Mouse (Mus musculus) right cerebral cortex, postnatal 14 days (tissue): Measurements from ENCODE around the gene Tmc5.

ENCODE experiments used
- DNase-seq: peaks from one replicate; pipeline ENCODE4 v3.0.0; 2022

Tmc5 gene

DNA sequence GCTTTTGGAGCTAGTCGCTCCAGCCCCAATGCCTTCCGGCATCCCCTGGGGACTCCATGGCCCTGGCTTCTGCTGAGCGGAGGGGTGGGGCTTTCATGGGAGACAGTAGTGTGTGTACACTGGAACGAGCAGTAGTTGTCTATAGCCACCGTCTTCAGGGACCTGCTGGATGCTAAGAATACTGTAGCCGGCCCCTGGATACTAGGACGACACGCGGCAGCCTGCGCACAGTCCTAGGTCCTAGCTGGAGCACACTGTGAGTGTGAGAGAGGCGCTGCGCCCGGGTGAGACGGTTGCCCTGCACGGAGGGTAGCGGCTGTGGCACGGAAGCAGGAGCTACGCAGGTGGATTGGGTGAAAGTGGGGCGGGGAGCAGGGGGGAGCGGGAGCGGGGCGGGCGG is at the start of gene Tmc5:
Gene Tmc5 (plus strand): TSS at position 97 of the 400 bp plus-strand sequence.
- no peak for DNase-seq

DNA sequence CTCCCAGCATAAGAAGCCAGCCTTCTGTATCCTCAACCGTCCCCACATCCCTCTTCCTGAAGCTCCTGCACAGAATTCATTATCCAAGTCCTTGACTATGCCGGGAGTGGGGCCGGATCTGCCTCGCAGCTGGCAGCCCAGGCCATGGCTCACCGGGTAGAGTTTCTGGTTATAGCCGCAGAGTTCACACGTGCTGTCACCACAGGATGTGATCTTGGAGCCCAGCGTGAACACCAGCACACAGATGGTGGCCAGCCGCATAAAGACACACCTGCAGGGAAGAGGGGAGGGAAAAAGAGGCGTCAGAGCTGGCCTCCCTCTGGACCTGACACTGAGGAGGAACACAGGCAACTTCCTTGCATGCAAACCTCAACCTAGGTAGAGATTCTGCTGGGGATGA is 49.6 kb upstream of the Tmc5 start:
- DNase-seq = no peak

DNA sequence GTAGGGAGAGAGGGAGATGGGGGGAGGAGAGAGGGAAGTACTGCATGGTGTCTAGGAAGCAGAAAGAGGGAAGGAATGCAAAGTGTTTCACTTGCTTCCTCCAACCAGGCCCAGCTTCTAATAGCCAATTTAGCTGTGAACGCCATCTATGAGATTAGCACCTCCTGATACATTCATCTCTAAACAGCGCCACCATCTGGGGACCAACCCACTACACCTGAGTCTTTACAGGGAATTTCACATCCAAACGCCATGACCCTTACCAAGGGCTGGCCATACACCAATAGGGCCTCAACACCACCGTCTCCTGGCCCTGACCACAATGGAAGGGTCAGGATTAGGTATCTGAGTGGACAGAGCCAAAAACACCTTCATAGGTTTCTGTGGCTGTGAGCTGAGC is 43.2 kb upstream of the Tmc5 start:
- no peak for DNase-seq

DNA sequence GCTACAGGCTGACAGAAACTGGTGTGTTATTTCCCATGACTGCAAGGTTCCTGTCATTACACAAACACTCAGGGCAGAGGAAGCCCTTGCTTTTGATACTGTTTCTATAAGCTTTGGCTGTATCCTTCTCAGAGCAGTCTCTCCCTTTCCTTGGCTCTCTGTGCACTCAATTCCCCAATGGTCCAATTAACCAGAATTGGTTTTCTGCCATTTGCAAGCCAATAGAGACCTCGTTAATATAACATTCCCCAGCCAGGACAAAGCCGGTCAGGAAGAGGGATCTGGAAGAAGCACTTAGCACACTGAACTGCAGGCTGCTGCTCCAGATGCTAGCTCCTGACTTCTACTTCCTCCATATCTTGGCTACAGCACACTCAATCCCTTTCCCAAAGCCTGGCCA is 42.8 kb upstream of the Tmc5 start:
- no peak for DNase-seq

DNA sequence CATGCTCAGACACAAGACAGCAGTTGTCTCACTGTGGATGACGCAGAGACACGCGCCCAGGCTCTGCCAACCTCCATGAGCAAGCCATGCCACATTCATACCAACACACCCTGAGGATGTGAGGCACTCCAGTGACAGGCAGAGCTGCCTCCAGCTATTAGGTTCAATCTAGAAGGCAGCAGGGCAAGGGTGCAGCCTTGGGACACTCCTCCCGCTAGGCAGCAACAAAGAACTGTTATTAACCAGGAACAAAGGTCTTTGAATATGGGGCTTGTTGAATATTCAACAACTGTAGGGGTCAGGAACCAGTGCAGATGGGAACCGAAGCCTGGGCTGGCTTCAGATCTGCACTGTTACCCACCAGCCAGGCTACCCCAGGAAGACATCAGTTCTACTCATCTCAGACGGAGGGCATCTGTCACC is 28.0 kb upstream of the Tmc5 start:
- DNase-seq = no peak

DNA sequence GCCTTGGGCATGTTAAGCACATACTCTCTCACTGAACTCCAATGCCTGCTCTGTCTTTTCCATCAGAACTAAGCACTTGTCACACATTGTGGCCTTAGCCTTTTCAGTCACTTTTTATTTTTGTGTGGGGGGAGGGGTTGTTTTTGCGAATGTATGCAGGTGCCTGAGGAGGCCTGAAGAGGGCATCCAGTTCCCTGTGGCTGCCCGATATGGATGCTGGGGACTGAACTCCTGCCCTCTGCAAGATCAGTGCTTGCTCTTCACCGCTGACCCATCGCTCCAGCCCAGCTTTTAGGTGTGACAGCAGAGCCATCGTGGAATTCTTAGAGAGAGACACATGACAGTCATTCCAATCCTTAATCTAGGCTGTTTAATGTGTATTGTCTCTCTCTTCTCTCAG is 25.7 kb upstream of the Tmc5 start:
- DNase-seq = no peak

DNA sequence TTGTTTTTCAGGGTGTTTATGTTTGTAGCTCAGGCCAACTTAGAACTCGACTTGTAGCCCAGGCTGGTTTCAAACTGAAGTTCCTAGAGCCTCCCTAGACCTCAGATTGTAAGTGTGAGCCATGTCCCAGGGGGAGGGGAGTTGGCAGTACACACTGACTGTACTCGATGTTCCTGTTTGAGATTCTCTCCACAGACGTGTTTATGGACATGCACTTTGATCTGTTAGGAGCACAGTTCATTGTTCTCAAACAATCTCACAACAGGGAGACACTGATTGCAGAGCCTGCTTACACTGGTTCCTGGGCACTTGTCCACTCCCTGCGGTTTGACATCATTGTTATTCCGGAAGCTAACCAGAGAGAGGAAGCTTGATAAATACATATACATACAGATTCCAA is 25.1 kb upstream of the Tmc5 start:
- DNase-seq = no peak

DNA sequence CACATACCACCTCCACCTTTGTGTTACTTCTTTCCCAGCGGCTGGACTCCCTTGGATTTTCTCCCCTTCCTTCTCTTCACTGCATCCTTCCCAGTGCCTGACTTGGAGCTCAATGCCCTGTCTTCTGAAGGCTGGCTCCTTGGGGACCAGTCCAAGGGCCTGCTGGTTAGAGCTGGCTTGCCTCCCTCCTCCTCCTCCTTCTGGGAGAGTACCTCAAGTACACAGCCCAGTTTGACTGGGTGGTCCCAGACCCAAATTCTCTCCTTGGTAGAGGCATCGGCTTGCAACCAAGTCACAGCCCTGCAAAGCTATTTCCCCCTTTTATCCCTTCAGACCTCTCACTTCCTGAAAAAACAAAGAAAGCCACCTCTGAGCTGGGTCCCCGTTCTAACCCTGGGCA is 18.8 kb upstream of the Tmc5 start:
- no peak for DNase-seq

DNA sequence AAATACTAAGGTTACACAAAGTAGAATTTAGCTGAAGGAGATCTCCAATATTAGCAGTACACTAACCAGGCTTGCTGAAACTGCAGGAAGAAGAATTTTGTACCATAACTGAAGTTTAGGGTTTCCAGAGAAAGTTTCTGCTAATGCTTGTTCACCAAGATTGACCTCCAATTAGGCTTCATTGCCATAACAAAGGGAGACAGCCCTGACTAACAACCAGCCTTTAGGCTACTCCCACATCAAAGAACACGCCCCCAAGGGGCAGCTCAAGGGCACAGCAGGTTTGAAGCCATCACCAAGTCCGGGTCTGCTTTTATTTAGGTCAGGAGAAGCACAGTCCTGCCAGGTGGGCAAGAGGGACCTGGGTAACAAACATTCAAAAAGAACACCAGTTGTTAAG is 17.2 kb upstream of the Tmc5 start:
- no peak for DNase-seq

DNA sequence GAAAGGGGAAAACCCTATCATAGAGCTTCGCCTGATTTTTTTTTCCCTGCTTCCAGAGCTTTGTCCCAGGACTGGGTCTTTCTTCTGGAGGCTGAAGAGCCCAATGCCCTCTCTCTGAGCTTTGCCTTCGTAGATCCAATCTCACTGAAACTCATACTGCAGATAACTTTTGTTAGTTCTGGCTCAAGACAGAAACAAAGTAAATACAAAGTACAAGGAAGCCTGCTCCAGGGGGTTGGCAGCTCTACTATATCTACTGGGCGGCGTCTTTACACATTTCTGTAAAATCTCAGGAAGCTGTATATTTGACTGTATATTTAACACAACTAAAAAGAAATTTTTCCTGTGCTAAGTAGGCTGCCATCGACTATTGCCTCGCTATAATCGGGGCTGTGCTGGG is 13.3 kb upstream of the Tmc5 start:
- DNase-seq = no peak

DNA sequence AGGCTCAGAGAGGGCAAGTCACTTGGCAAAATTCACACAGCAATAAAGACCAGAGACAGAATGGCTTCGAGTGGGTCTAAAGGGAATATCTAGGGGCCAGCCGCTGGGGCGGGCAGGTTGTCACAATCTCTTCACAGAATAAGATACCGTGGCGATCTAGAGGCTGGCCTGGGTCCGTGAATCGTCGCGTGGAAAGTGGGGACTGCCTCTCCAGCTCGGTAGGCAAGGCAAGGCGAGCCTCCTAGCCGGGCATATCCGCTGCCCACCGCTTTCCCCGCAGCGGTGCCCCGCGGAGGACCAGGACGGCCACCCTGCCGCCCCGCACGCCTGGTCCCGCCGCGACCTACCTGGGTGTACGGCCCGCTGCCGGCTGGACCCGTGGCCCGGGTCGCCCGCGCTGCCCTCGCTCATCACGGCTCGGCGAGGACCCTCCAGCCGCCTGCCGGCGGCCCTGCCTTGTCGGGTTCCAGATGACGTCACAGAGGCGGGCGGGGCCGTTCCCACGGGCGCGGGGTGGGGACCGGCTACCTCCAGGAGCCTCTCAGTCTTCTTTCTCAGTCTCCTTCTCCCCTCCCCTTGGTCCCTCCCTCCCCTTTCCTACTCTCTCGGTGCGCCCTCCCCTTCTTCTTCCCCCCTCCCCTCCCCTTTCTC is 12.7 kb upstream of the Tmc5 start, which contains the start of gene Tmc7:
Gene Tmc7 (minus strand): TSS at position 480 of the 651 bp plus-strand sequence.
- peak; percentile 87 for DNase-seq

DNA sequence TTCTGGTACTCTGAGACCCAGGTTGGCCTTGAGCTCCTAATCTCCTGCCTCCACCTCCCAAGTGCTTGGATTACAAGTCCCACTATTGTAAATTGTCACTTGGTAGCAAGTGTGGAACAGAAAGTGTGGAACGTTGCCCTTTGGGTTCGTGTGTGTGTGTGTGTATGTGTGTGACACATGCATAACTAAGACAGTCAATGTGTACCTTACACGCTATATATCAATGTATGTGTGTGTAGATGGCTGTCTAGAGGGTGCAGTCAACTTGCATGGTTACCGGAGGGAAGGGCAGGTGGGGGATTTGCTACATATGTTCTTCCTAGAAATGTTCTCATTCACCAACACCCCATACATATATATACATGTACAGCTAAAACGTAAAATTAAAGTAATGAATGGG is 12.2 kb upstream of the Tmc5 start:
- DNase-seq = no peak

DNA sequence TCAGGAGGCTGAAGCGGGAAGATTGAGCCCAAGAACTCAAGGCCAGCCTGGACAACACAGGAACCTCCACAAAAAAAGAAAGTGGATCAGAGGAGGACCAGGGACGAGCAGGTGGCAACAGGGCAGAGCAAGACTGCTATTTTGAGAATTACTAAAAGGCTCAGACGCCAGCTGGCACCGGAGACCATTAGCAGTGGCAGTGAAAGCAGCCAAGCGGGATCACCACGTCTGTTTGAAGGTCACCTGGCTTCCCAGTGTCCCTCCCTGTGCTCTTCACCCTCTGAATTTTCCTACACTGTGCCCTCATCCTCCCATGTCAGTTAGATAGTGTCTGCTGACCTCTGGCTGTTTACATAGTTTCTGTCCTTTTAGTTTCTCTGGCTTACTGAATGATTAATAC is 11.2 kb upstream of the Tmc5 start:
- no peak for DNase-seq

DNA sequence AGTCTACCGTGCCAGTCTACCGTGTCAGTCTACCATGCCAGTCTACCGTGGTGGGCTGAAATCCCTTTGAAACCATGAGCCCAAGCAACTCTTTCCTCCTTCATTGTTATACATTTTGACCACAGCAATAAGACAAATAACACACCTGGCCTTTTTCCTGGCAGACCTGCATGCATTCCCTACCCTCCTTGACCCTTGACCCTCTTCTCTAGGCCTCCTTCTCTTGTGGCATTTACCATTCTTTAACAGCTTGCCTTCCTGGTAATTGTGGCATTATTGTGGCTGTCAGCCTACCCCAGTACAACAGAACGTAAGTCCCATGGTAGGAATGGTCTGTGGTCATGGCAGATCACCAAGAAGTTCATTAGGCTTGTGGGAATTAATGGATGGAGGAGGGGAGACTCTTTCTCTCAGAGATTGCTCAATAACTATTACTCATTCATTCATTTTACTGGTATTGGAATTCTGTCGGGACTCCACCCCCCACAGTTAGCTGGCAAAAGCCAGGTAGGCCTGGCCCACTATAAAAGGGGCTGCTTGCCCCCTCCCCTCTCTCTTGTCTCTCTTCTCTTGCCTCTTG is 6.3 kb upstream of the Tmc5 start:
- no peak for DNase-seq

DNA sequence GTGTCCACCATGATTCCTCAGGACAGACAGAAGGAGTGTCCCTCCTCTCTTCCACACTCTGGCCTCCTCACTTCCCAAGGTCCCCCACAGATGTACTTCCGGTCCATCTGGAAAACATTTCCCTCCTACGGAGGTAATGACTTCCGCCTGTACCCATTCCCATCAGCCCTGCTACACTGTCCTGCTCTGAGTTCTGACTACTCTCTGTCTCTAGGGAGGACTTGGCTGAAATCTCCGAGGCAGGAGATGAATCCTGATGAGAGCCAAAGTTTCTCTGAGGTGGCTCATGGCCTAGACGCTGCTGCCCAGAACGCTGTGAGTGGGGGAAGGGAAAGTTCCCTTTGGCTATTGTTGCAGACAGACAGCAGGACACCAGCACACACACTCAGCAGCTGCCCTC is 5.0 kb upstream of the Tmc5 start:
- no peak for DNase-seq

DNA sequence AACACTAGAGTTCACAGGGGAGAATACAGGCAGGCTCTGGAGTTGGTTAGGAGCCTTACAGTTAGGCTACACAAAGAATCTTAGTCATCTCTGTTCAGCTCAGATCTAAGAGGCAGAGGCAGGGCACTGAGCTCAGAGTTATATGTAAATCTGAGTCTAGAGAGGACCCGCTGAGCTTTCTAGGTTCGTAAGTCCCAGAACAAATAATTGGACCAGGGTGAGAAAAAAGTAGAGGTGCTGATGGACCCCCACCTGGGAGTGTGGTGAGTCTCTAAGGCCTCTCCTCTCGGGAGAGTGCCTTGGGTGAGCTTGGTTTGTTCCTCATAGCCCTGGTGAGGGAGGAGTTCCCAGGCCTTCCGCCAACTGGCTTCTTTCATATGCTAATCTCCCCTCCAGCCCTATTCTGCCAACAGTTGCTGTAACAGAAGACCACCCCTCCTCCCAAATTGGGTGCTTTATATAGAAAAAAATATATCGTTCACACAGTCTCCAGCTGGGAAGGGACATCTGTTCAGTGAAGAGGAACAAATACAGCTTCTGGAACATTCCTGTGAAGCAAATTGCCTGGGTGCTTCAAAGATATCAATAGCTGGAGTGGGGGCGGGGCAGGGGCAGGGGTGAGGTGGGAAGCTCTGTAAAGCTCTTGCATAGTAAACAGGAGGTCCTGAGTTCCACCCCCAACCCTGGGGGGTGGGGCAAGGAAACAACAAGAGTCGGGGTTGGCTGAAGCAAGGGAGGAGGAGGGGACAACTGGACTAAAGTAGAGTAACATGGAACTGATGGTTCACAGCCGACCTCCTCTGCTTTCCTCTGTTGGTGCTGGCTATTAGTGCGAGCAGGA is 3.3 kb upstream of the Tmc5 start:
- peak; percentile 70 for DNase-seq

DNA sequence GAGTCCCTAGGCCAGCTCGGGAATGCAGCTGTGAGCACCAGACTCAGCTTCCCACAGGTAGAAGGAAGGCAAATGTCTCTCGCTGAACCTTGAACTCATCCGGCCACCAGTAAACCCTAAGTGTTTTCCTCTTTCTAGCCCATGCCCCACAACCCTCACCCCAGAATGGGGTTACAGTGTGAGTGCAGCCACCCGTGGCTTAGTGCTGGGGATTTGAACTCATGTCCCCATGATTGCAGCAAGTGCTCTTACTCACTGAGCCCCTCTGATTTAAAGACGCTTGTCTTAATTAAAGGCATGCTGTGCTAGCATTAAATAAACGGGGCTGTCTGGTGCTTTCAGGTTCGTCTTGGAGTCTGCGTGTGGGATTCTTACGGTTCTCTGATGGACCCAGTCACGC is 2.5 kb upstream of the Tmc5 start:
- DNase-seq = no peak

DNA sequence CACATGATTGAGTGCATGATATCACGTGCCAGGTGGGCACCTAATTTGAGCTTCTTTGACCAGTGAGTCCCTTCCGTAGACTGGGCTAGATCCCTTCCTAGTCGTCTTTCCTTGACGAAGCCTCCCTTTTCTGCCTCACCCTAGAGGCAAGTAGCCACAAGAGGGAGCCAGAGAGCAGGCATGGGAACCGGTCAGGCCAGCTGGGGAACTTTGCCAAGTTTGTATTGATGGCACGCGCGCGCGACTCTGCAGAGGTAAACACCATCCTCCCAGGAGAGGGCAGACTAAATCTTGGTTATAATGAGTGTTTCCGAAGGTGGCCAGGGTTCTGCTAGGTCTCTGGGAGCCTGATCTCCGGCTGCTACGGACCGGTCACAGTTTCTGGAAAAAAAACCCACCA is 1.9 kb upstream of the Tmc5 start:
- DNase-seq = peak; percentile 98

DNA sequence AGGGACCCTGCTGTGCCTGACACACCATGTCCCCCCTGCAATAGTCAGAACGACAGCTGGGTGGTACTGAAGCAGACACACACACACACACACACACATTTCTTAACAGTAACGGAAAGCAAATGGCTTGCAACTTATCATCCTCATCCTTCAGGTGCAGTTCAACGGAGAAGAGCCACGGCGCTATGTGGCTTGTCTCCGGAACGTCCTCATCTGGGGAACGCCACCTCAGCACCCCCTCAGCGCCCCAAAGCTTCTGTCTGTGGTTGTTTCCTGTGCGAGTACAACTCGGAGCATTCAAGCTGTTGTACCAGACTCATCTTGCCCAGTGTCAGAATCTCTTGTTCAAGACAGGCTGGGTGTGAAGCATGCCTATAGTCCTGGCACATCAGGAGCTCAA is 826 bp upstream of the Tmc5 start:
- no peak for DNase-seq

DNA sequence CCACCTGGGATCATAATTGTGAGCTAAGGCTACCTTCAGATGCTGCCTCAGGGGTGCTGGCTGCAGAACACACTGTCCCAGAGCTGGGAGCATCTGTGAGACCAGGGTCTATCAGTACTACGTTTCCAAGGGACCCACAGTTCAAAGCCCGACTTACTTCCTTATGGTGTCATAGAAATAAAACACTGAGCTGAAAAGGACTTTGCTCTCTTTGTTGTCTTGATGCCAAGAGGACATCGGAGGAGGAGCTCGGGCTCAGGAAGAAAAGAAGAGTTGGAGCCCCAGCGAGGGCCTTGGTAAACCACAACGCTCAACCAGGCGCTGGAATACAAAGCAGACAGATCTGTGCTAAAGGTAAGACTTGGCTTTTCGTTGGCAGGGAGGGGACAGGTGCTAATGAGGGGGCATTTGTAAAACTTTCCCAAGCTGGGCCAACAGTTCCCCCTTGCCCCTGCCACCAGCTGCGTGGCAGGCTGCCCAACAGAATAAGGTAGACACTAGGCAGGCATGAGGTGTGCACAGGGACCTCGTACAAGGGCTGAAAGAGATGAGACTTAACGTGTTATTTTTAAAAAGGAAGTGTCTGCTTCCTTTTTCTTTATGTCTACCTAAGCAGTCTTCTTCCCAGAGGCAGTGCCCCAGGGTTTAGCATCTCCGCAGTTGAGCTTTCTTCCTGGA is 3.0 kb downstream of the Tmc5 start:
- DNase-seq = no peak

DNA sequence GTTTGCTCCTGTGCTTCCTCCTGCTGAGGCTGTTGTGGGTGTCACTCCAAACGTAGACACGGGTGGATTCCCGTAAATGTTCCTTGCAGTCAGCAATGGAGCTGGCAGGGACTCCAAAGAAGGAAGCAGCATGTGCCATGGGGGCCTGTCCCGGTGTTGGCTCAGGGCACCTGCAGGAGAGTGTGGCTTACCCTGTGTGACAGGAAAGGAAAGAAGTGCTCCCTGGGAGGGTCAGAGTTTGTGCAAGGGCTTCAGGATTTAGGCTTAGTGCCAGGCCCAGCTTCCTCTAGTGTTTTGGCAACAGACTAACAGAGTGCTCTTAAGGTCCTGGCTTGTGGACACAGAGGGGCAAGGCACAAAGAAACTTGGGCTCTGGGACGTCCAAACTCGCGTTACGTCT is 7.7 kb downstream of the Tmc5 start:
- no peak for DNase-seq

DNA sequence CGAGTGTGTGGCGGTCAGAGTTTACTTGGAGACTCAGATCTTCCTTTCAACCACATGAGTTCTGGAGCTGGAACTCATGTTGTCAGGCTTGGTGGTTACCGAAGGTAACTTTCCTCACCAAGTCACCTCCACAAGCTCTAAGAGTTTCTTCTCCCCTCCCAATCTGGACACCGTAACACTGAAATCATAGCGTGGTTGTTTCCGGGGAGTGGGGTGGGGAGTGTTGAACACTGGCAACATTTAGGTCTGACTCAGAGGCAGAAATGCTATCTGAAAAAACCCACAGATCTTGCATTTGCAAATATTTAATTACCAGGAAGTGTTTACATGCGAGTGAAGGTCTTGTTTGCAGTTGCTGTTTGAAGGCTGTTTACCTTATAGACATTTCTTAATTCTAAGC is 12.7 kb downstream of the Tmc5 start:
- DNase-seq = no peak

DNA sequence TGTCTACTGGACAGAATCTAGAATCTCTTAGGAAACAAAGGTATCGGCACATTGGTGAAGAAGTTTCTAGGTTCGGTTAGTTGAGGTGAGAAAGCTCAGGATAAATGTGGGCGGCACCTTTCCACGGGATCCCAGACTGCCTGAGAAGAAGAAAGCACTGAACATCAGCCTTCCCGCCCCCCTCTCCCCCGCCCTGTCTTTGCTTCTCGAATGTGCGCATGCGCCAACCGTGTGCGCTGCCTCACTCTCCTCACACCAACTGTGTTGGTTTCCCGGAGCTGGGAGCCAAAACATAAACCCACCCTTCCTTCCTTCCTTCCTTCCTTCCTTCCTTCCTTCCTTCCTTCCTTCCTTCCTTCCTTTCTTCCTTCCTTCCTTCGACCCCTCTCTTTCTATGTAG is 13.6 kb downstream of the Tmc5 start:
- no peak for DNase-seq
